Mouse (Mus musculus): ENCODE data around the gene Gm16181.

Gene Gm16181

DNA sequence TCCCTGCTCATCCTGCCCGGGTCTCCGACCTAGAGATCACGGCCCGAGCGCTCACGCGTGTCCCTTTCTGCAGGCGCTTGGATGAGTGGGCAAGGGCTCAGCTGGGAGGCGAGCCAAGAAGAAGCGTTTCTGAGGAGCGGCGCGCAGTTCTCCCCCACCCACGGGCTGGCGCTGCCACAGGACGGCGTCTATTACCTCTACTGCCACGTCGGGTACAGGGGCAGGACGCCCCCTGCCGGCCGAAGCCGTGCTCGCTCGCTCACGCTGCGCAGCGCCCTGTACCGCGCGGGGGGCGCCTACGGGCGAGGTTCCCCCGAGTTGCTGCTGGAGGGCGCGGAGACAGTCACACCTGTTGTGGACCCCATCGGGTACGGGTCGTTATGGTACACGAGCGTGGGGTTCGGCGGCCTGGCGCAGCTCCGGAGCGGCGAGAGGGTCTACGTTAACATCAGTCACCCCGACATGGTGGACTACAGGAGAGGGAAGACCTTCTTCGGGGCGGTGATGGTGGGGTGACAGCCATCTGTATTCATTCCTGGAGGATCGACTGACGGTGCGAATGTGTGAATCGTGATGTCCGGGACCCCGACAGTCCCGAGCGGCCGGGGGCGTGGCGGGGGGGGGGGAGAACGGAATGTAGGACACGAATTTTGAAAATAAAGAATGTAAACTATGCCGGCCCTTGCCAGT, 24.9 kb upstream of the Gm16181 start:
- no peak for DNase-seq (ENCODE audit: low read depth)

DNA sequence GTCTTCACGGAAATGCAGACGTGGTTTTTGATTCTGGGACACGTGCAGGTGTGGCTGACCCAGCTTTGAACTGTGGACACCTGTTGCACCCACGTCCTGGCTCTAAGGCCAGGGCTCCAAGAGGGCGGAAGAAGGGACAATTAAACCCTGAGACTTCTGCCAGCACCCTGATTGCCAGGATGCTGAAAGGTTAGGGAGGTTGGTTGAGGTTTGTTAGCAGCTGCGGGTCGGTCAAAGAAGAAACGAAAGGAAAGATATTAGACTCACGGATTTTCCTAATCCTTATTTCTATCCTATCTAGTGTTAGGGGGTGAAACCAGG, 24.4 kb upstream of the Gm16181 start:
- no peak for DNase-seq (ENCODE audit: low read depth)

- no peak for DNase-seq (ENCODE audit: low read depth)
These were observed 23.5 kb upstream of the Gm16181 start for GRCm38 (mm10) chr17:35197126-35197525.

- DNase-seq (ENCODE audit: low read depth), result no peak
These were observed 22.6 kb upstream of the Gm16181 start for GRCm38 (mm10) chr17:35198029-35198428.

DNA sequence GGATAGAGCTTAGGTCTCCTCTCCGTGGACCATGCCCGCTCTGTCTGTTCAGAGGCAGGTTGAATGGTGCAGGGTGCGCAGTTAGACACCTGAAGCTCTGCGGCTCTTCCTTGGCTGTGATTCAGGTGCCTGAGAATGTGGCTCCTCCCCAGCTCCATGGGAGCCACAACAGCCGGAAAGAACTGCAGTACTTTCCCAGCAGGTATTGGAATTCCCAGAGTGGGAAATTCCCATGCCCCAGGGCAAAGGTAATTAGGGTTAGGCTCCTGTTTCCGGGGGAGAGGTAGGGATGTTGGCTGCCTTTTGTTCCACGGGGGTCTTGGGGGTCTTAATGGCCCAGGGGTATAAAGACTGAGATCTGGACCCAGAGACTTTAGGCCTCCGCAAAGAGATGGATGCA, 21.7 kb upstream of the Gm16181 start:
- DNase-seq (ENCODE audit: low read depth), result no peak

DNA sequence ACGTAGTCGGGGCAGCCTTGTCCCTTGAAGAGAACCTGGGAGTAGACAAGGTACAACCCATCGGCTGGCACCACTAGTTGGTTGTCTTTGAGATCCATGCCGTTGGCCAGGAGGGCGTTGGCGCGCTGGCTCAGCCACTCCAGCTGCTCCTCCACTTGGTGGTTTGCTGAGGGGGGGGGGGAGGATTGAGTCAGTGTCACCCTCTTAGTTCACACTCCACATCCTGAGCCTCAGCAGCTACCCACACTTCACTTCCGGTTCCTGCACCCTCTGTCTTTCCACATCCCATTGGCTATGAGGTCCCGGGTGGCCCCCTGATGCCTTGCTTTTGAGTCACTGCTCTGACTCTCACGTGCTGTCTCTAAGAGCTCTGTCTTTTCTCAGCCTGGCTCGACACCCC, 20.2 kb upstream of the Gm16181 start:
- DNase-seq (ENCODE audit: low read depth), result no peak

DNA sequence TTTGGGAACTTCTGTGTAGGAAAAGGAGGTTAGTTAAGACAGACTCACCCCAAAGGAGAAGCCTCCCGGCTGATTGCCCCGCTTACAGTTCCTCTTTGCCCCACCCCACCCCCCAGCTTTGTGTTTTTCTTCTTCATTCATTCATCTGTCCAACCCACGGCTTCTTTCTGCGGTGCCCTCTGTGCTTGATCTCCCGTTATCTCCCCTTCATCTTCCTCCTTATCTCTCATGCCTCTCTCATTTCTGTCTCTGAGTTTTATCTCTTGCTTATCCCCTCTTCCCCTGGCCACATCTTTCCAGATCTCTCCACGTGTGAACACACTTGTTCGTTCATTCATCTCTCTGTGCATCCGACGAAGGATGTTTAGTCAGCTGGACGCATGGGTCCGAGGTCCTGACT, 19.5 kb upstream of the Gm16181 start:
- no peak for DNase-seq (ENCODE audit: low read depth)

DNA sequence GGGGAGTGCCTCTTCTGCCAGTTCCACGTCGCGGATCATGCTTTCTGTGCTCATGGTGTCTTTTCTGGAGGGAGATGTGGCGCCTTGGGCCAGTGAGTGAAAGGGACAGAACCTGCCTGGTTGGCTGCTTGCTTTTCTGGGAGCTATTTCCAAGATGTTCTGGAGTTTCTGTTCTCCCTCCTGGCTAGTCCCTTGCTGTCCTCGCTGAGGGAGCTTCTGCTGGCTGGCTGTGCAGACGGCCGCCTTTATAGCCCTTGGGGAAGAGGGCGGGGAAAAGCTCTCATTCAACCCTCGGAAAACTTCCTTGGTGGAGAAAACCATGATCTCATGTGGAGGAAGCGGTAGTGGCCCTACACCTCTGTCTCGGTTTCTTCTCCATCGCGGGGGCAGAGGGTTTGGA, 18.8 kb upstream of the Gm16181 start, which contains the start of gene Tnf:
Gene Tnf, minus strand, starts transcription at position 221 of the 400 bp plus-strand sequence.
- no peak for DNase-seq (ENCODE audit: low read depth)

- no peak for DNase-seq (ENCODE audit: low read depth)
These were observed 18.2 kb upstream of the Gm16181 start for GRCm38 (mm10) chr17:35202442-35202841.

DNA sequence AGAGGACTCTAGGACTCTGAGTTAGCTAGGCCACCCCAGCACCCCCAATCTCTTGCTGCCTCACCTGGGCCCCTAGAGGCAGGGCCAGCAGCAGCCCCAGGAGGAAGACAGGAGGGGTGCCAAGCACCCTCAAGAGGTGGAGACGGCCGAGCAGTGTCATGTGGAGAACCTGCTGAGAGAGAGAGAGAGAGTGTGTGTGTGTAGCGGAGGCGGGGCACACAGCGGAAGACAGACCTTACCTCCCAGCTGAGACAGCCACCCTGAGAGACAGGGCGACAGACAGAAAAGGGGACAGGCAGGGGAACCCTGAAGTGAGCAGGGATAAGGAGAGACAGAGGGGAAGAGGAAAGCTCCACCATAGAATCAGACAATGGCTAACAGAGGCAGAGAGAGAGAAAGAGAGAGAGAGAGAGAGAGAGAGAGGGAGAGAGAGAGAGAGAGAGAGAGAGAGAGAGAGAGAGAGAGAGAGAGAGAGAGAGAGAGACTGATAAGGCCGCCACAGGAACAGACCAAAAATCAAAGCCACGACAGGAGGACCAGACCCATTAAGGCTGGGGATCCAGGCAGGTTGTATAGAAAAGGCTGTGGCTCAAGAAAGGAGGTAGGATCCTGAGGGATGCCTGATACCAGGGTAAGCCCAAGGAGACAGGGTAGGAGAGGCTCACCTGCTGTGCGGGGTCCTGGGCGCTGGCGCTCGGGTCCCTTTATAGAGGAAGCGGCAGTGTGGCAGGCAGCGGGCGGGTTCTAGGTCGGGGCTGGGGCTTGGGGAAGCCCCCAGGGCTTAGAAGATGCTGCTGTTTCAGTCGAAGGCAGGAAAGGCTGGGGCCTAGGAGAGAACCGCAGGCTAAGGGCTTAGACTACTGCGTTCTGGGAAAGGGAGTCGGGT, 15.9 kb upstream of the Gm16181 start, which contains the start of gene Lta:
Gene Lta, minus strand, starts transcription at position 858 of the 886 bp plus-strand sequence.
- no peak for DNase-seq (ENCODE audit: low read depth)

- no peak for DNase-seq (ENCODE audit: low read depth)
These were observed 15.3 kb upstream of the Gm16181 start for GRCm38 (mm10) chr17:35205380-35205769.

DNA sequence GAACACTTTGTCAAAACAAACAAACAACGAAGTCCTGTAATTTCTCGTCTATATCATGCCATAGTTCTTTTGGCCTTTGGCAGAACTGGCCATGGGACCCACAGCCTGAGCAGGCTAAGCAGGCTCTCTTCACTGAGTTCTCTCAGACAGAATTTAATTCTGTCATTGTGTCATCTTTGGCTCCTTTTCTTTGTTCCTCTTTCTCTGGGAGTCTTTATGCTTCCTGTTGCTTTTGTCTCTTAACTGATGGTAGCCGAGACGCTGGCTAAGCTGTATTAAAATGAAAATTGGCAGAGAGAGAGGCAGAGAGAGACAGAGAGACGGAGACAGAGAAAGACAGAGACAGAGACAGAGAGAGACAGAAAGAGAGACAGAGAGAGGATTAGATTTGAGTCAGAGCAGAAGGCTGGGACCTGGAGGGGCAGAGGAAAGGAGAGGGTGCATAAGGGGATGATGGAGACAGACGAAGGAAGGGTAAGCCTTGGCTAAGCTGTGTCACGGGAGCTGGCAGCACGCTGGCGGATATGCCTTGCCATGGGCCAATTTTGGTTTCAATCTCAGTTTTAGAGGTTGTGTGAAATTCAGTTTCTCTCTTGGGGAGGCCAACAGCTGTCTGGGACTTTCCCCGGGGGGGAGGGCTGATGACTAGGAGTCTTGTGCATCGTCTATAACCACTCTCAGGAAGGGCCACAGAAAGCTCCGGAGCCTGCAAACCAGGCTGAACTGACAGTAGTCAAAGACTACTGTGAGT, 10.7 kb upstream of the Gm16181 start:
- DNase-seq (ENCODE audit: low read depth), result no peak

DNA sequence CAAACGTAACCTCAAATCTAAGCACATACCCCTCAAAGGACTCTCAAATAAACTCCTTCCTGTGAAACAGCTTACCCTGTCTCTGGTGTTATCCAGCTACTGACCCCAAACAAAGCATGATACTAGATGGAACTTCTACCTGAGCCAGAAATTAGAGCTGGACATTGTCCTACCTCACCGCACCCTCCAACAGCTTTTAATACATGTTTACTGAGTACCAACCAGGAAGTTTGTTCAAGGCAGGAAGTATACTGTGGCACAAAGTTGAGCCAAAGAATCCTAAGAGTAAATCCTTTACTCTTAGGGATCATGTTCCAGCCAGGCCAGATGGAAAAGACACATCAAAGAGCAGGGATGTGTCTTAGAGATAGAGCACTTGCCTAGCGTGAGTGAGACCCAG, 10.0 kb upstream of the Gm16181 start:
- DNase-seq (ENCODE audit: low read depth), result no peak

DNA sequence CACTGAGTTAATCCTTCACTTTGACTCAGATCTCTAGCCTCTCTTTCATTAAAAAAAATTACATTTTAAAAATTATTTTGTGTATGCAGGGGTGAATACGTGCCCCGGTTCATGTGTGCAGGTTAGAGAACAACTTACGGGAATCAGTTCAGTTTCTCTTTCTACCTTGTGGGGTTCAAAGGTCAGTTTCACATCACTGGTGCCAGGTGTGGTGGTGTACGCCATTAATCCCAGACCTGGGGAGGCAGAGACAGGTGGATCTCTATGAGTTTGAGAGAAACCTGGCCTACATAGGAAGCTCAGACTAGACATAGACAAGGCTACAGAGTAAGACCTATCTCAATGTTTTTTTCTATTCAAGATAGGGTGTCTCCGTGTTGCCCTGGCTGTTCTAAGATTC, 7.6 kb upstream of the Gm16181 start:
- DNase-seq (ENCODE audit: low read depth), result no peak

DNA sequence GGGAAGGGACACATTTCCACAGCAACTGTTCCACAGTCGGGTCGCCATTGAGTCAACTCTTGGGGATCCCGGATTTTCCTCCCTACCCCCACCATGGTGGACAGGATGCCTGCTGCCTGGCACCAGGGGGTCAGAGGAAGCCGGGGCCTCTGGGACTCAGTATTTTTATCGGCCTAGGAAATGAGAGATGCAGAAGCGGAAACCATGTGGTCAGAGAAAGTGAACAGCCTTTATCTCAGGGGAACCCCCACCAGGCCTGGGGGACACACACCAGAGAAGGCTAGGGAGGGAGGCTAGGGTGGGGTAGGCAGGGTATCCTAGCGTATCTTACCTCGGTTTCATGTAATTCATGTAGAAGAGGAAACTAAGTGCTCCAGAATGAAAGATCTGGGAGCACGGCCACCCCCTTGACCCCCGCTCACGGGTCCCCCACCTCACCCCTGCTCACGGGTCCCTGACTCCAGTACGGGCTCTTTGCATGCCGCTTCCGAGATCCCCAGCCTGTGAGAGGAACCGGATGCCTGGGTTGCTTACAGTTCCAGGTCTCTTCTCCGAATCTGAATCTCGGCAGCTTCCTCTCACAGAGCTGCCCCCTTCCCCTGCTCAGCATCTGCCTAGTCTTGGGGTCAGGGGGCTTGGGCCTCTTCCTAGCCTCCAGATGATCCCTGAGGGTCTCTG, 2.0 kb upstream of the Gm16181 start:
- DNase-seq (ENCODE audit: low read depth), result no peak

DNA sequence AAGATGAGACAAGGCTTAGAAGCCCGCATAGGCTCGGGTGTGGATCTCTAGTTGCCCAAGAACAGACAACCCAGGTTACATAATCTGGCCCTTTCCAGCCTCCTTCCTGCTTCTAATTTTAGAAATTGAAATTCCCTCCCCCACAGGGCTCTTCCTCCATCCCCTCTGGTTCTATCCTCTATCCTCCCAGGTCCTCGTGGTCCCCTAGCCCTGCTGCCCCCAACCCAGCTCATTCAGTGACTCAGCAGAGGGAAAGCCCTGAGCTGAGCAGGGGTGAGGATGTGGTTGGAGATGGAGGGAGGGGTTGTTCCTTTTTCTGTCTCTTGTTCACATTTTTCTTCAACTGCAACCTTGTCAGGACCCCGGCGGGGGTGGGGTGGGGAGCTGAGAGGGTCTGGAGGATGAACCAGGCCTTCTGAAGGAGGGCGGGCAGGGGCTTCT, 1.0 kb upstream of the Gm16181 start:
- no peak for DNase-seq (ENCODE audit: low read depth)

DNA sequence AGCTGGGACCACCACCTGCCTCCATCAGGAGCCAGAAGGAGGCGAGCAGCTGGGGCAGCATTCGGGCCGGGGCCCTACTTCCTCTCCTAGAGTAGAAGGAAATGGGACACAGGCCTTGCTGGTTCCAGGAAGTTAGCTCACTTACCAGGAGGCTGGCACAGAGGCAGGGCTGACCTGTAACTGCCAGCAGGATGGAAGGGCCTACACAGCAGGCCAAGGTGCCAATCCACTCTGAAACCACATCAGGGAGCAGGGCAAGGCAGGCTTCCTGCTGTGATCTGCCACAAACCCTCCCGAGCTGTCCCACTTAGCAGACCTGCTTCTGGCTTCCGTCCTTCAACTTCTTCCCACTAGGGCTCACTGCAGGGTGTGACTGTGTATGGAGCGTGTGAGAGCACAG, 1.7 kb downstream of the Gm16181 start:
- no peak for DNase-seq (ENCODE audit: low read depth)

DNA sequence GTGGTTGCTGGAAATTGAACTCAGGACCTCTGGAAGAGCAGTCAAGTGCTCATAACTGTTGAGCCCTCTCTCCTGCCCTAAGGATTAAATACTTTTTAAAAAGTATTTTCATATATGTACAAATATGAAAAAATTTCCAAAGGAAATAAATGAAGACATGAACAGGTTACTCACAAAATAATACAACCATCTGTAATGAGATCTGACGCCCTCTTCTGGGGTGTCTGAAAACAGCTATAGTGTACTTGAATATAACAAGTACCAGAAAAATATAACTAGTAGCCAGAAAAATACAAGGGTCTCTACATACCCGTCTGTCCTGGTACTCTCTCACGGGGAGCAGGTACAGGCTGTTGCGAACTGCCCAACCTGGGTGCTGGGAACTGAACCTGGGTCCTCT, 4.0 kb downstream of the Gm16181 start:
- DNase-seq (ENCODE audit: low read depth), result no peak

- no peak for DNase-seq (ENCODE audit: low read depth)
These were observed 4.8 kb downstream of the Gm16181 start for GRCm38 (mm10) chr17:35225456-35225855.

- no peak for DNase-seq (ENCODE audit: low read depth)
These were observed 6.0 kb downstream of the Gm16181 start for GRCm38 (mm10) chr17:35226561-35227046.

- no peak for DNase-seq (ENCODE audit: low read depth)
These were observed 10.4 kb downstream of the Gm16181 start for GRCm38 (mm10) chr17:35231022-35231421.

GRCm38 (mm10) chr17:35232043-35232442, 11.4 kb downstream of the Gm16181 start:
- DNase-seq (ENCODE audit: low read depth), result peak; percentile 78

All from c-Kit-positive CD71-negative TER-119-negative erythroid progenitor cells, embryonic 14.5 days (primary cell).